Mouse (Mus musculus): ENCODE data around the gene Adgre1. TPM values are rescaled to one million over a fixed set of nuclear protein-coding genes. Genes with fewer than 3 reads are reported as not detected.

Gene Adgre1
- polyA plus RNA-seq, 1 experiment: 0.01 TPM

DNA sequence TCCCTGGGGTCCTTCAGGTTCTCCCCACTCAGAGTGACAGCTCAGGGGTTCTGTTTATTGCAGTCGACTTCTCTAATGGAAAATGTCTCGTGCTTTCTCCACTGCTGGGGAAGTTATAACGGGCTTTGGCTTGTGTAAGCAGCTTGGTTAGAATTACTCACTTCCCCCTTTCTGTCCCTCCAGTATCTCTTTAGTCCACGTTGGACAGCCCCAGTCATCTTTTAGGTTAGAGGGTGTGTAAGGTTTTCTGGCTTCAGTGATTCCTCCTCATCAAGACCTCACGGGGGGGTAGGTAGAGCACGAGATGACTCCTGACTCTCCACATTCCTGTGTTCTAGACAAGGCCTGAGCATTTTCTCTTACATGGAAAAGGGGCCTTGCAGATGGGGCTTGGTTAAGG lies 11.5 kb upstream of the Adgre1 start:
- Histone ChIP-seq H3K36me3 (ENCODE audit: control insufficient read depth, insufficient read depth) (no peaks in the 10 kb centered on the region), H3ac (ENCODE audit: control insufficient read depth, insufficient read length) (no peak overlapping the region), H3K4me2 (ENCODE audit: low read depth) (no peak overlapping the region), H3K4me3 (no peak overlapping the region), H3K27me3 (ENCODE audit: control insufficient read depth, insufficient read depth, insufficient read length) (no peaks in the 10 kb centered on the region), H3K79me2 (ENCODE audit: control insufficient read depth, insufficient read depth) (no peaks in the 10 kb centered on the region)
- TF ChIP-seq TCF3 (IDR thresholded peaks at IDR 0.05; ENCODE audit: insufficient read length, low read depth) (no peak), MAX (IDR thresholded peaks at IDR 0.05; ENCODE audit: low read depth) (no peak), POLR2AphosphoS2 (IDR thresholded peaks at IDR 0.05; ENCODE audit: insufficient read length, low read depth) (no peak), REST (IDR thresholded peaks at IDR 0.05; ENCODE audit: insufficient read depth, insufficient read length) (no peak), MYOG (IDR thresholded peaks at IDR 0.05; ENCODE audit: control insufficient read depth in 1 of 3, insufficient read depth in 1 of 3, insufficient read length in 2 of 3, low read depth in 2 of 3) (no peak), SRF (IDR thresholded peaks at IDR 0.05; ENCODE audit: control insufficient read depth, insufficient read length, low read depth) (no peak), TCF12 (IDR thresholded peaks at IDR 0.05; ENCODE audit: insufficient read depth, poor library complexity, severe bottlenecking) (no peak), E2F4 (IDR thresholded peaks at IDR 0.05; ENCODE audit: insufficient read depth) (no peak), CEBPB (IDR thresholded peaks at IDR 0.05; ENCODE audit: insufficient read depth, poor library complexity, severe bottlenecking) (no peak), USF1 (IDR thresholded peaks at IDR 0.05; ENCODE audit: low read depth) (no peak), MYOD1 (IDR thresholded peaks at IDR 0.05; ENCODE audit: control insufficient read depth in 1 of 3, insufficient read length in 2 of 3, low read depth in 2 of 3) (no peak), POLR2A (IDR thresholded peaks at IDR 0.05; ENCODE audit: insufficient read length, low read depth) (no peak)

DNA sequence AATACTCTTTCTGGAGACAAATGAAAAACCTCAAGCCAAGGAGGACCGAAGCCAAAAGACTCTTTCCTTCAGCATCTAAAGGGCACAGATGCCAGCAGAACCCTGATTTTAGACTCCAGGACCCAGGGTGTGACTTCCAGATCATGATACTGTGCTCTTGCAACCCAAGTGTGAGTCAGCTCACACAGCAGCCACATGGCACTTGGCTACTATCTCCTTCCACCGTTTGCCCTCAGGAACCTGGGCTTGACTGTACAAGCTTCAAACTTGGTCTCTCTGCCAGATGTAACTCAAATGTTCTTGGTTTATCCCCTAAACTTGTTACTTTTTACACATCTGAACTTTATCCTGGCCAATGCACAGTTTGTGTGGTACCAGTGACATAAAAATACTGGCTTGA lies 10.7 kb upstream of the Adgre1 start:
- Histone ChIP-seq H3K79me2 (ENCODE audit: control insufficient read depth, insufficient read depth) (no peaks in the 10 kb centered on the region), H3K4me2 (ENCODE audit: low read depth) (no peak overlapping the region), H3ac (ENCODE audit: control insufficient read depth, insufficient read length) (no peak overlapping the region), H3K27me3 (ENCODE audit: control insufficient read depth, insufficient read depth, insufficient read length) (no peaks in the 10 kb centered on the region), H3K4me3 (no peak overlapping the region), H3K36me3 (ENCODE audit: control insufficient read depth, insufficient read depth) (no peaks in the 10 kb centered on the region)
- TF ChIP-seq MYOG (IDR thresholded peaks at IDR 0.05; ENCODE audit: control insufficient read depth in 1 of 3, insufficient read depth in 1 of 3, insufficient read length in 2 of 3, low read depth in 2 of 3) (no peak), E2F4 (IDR thresholded peaks at IDR 0.05; ENCODE audit: insufficient read depth) (no peak), USF1 (IDR thresholded peaks at IDR 0.05; ENCODE audit: low read depth) (no peak), MAX (IDR thresholded peaks at IDR 0.05; ENCODE audit: low read depth) (no peak), CEBPB (IDR thresholded peaks at IDR 0.05; ENCODE audit: insufficient read depth, poor library complexity, severe bottlenecking) (no peak), TCF12 (IDR thresholded peaks at IDR 0.05; ENCODE audit: insufficient read depth, poor library complexity, severe bottlenecking) (no peak), SRF (IDR thresholded peaks at IDR 0.05; ENCODE audit: control insufficient read depth, insufficient read length, low read depth) (no peak), TCF3 (IDR thresholded peaks at IDR 0.05; ENCODE audit: insufficient read length, low read depth) (no peak), POLR2A (IDR thresholded peaks at IDR 0.05; ENCODE audit: insufficient read length, low read depth) (no peak), POLR2AphosphoS2 (IDR thresholded peaks at IDR 0.05; ENCODE audit: insufficient read length, low read depth) (no peak), MYOD1 (IDR thresholded peaks at IDR 0.05; ENCODE audit: control insufficient read depth in 1 of 3, insufficient read length in 2 of 3, low read depth in 2 of 3) (no peak), REST (IDR thresholded peaks at IDR 0.05; ENCODE audit: insufficient read depth, insufficient read length) (no peak)

DNA sequence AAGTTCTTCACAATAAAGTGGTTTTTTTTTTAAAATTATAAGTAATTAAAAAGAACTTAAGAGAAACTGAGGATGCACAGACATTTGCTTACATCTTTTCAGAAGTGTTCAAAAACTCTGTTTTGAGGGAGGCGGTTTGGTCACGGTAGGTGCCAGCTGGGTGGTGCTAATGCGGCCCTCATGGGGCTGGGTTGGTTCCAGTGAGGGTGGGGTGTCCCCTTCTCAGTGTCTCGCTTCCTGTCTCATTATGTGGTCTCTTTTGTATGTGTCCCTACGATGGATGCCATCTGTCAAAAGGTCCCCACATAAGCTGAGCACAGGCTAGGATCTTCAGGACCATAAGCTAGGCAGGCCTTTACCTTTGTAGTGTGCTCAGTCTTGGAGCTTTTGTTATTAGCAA lies 9.4 kb upstream of the Adgre1 start:
- Histone ChIP-seq H3K4me3 (no peak overlapping the region), H3K36me3 (ENCODE audit: control insufficient read depth, insufficient read depth) (no peaks in the 10 kb centered on the region), H3K4me2 (ENCODE audit: low read depth) (no peak overlapping the region), H3K79me2 (ENCODE audit: control insufficient read depth, insufficient read depth) (no peaks in the 10 kb centered on the region), H3K27me3 (ENCODE audit: control insufficient read depth, insufficient read depth, insufficient read length) (no peaks in the 10 kb centered on the region), H3ac (ENCODE audit: control insufficient read depth, insufficient read length) (no peak overlapping the region)
- no peak for TF ChIP-seq POLR2AphosphoS2 (IDR thresholded peaks at IDR 0.05; ENCODE audit: insufficient read length, low read depth)
- TF ChIP-seq SRF (IDR thresholded peaks at IDR 0.05; ENCODE audit: control insufficient read depth, insufficient read length, low read depth): no peak
- TF ChIP-seq E2F4 (IDR thresholded peaks at IDR 0.05; ENCODE audit: insufficient read depth): no peak
- no peak for TF ChIP-seq USF1 (IDR thresholded peaks at IDR 0.05; ENCODE audit: low read depth)
- TF ChIP-seq CEBPB (IDR thresholded peaks at IDR 0.05; ENCODE audit: insufficient read depth, poor library complexity, severe bottlenecking): no peak
- TF ChIP-seq MAX (IDR thresholded peaks at IDR 0.05; ENCODE audit: low read depth): no peak
- no peak for TF ChIP-seq MYOD1 (IDR thresholded peaks at IDR 0.05; ENCODE audit: control insufficient read depth in 1 of 3, insufficient read length in 2 of 3, low read depth in 2 of 3)

DNA sequence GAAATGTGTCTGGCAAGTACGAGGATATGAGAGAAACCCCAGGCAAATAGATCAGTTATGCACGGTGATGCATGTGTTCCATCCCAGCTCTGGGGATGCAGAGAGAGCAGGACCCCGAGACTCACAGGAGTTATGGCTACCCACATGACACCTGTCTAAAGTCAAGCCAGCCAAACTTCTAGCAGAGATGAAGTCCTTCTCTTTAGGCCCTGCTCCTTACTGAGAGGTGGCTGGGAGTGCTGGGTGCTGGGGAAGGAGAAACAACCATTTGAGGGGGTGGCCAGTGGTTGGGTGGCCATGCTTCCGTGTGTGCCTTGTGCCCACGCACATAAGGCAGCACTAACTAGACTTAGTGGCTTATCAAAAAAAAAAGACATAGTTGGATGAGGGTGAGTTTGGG lies 8.3 kb upstream of the Adgre1 start:
- Histone ChIP-seq H3K4me2 (ENCODE audit: low read depth) (no peak overlapping the region), H3K4me3 (no peak overlapping the region), H3K36me3 (ENCODE audit: control insufficient read depth, insufficient read depth) (no peaks in the 10 kb centered on the region), H3K79me2 (ENCODE audit: control insufficient read depth, insufficient read depth) (no peaks in the 10 kb centered on the region), H3ac (ENCODE audit: control insufficient read depth, insufficient read length) (no peak overlapping the region), H3K27me3 (ENCODE audit: control insufficient read depth, insufficient read depth, insufficient read length) (no peaks in the 10 kb centered on the region)
- TF ChIP-seq E2F4 (IDR thresholded peaks at IDR 0.05; ENCODE audit: insufficient read depth): no peak
- TF ChIP-seq TCF3 (IDR thresholded peaks at IDR 0.05; ENCODE audit: insufficient read length, low read depth): no peak
- TF ChIP-seq MAX (IDR thresholded peaks at IDR 0.05; ENCODE audit: low read depth): no peak
- TF ChIP-seq TCF12 (IDR thresholded peaks at IDR 0.05; ENCODE audit: insufficient read depth, poor library complexity, severe bottlenecking): no peak
- TF ChIP-seq CEBPB (IDR thresholded peaks at IDR 0.05; ENCODE audit: insufficient read depth, poor library complexity, severe bottlenecking): no peak
- TF ChIP-seq REST (IDR thresholded peaks at IDR 0.05; ENCODE audit: insufficient read depth, insufficient read length): no peak
- TF ChIP-seq POLR2AphosphoS2 (IDR thresholded peaks at IDR 0.05; ENCODE audit: insufficient read length, low read depth): no peak
- TF ChIP-seq MYOG (IDR thresholded peaks at IDR 0.05; ENCODE audit: control insufficient read depth in 1 of 3, insufficient read depth in 1 of 3, insufficient read length in 2 of 3, low read depth in 2 of 3): no peak
- no peak for TF ChIP-seq SRF (IDR thresholded peaks at IDR 0.05; ENCODE audit: control insufficient read depth, insufficient read length, low read depth)

DNA sequence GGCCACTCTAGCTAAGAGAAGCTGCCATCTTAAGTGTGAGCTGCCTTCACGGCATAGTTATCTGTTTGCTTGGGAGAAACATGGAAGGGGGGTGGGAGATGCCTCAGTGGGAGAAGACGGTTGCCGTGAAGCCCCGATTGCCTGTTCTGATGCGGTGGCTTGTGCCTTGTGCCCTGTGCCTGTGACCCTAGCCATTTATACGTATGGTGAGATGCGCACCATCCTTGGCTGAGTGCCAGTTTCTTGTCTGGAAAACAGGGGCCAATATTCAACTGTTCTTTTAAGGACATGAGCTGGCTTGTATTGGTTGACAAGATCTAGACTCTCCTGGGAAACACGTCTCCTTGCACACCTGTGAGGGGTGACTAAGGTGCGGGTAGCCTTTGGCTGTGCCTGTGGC lies 7.4 kb upstream of the Adgre1 start:
- TF ChIP-seq TCF3 (IDR thresholded peaks at IDR 0.05; ENCODE audit: insufficient read length, low read depth) (no peak), MYOD1 (IDR thresholded peaks at IDR 0.05; ENCODE audit: control insufficient read depth in 1 of 3, insufficient read length in 2 of 3, low read depth in 2 of 3) (no peak), E2F4 (IDR thresholded peaks at IDR 0.05; ENCODE audit: insufficient read depth) (no peak), REST (IDR thresholded peaks at IDR 0.05; ENCODE audit: insufficient read depth, insufficient read length) (no peak), MAX (IDR thresholded peaks at IDR 0.05; ENCODE audit: low read depth) (no peak), CEBPB (IDR thresholded peaks at IDR 0.05; ENCODE audit: insufficient read depth, poor library complexity, severe bottlenecking) (no peak), MYOG (IDR thresholded peaks at IDR 0.05; ENCODE audit: control insufficient read depth in 1 of 3, insufficient read depth in 1 of 3, insufficient read length in 2 of 3, low read depth in 2 of 3) (no peak), POLR2A (IDR thresholded peaks at IDR 0.05; ENCODE audit: insufficient read length, low read depth) (no peak), USF1 (IDR thresholded peaks at IDR 0.05; ENCODE audit: low read depth) (no peak), SRF (IDR thresholded peaks at IDR 0.05; ENCODE audit: control insufficient read depth, insufficient read length, low read depth) (no peak), POLR2AphosphoS2 (IDR thresholded peaks at IDR 0.05; ENCODE audit: insufficient read length, low read depth) (no peak), TCF12 (IDR thresholded peaks at IDR 0.05; ENCODE audit: insufficient read depth, poor library complexity, severe bottlenecking) (no peak)
- H3K4me3 ChIP-seq: no peak overlapping the region
- no peak overlapping the region for H3ac ChIP-seq (ENCODE audit: control insufficient read depth, insufficient read length)
- H3K4me2 ChIP-seq (ENCODE audit: low read depth): no peak overlapping the region
- H3K79me2 ChIP-seq (ENCODE audit: control insufficient read depth, insufficient read depth): no peaks in the 10 kb centered on the region
- no peaks in the 10 kb centered on the region for H3K36me3 ChIP-seq (ENCODE audit: control insufficient read depth, insufficient read depth)
- no peaks in the 10 kb centered on the region for H3K27me3 ChIP-seq (ENCODE audit: control insufficient read depth, insufficient read depth, insufficient read length)
